Mouse (Mus musculus) left cerebral cortex, adult 11 months (tissue): Measurements from ENCODE around the gene Fam210b.
A peak's percentile ranks its signal among the peaks of the same experiment; 100 is the strongest.
"Not testable (repeated sequence)": the region's sequence is repeated elsewhere in the genome, so short reads cannot be mapped to it uniquely, and the experiment has no call there.

ENCODE experiments used
- DNase-seq: peaks from one replicate; pipeline ENCODE4 v3.0.0; 2022; ENCODE audit warnings: low spot score

The Fam210b gene

GRCm38 (mm10) chr2:172345258-172345738 is at the start of gene Fam210b:
Fam210b (plus strand) TSS chr2:172345565.
- DNase-seq, result peak; percentile 93

- DNase-seq, result no peak
Measured at GRCm38 (mm10) chr2:172298083-172298482, 47.3 kb upstream of the Fam210b start.

- DNase-seq, result no peak
Measured at GRCm38 (mm10) chr2:172298542-172298941, 46.8 kb upstream of the Fam210b start.

GRCm38 (mm10) chr2:172299126-172299921 is 46.0 kb upstream of the Fam210b start:
- DNase-seq, result no peak

- no peak for DNase-seq
Measured at GRCm38 (mm10) chr2:172302396-172302795, 43.0 kb upstream of the Fam210b start.

DNA sequence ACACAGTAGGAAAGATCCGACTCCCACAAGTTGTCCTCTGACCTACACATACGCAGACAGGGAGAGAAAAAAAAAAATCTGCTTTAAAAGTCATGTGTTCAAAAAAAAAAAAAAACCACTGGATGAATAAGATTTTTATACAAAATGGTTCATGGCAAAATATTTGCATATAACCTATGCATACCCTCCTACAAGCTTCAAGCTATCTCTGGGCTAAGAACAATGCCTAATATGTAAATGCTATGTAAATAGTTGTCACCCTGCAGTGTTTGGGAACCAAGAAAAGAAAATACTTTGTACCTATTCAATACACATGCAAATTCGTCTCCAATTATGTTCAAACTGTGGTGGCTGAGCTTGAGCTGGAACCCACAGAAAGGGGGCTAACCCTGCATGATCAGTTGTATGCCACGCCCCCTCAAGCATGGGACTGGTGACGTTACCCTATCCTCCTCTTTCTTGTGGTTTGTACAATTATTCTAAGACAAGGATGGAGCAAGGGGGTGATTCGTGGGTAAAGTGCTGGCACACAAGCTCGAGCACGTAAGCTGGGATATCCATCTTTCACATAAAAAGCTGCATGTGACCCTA is 41.2 kb upstream of the Fam210b start:
- no peak for DNase-seq

DNA sequence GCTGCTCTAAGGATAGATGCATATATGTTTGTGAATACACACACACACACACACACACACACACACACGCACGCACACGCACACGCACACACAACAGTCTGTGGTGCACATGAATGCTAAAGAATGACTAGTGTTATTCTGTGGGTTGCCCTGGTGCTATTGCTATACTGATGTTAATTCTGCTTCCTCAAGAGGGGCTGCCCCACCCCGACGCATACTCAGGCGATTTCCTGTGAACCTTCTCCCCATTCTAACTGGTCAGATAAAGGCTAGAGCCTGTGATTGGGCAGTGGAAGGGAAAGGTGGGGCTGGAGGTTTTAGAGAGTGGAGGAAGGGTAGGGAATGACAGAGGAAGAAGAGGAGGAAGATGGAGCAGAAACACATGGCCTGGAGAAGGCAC is 39.8 kb upstream of the Fam210b start:
- DNase-seq, result not testable (repeated sequence)

GRCm38 (mm10) chr2:172306544-172306943 is 38.8 kb upstream of the Fam210b start:
- no peak for DNase-seq

DNA sequence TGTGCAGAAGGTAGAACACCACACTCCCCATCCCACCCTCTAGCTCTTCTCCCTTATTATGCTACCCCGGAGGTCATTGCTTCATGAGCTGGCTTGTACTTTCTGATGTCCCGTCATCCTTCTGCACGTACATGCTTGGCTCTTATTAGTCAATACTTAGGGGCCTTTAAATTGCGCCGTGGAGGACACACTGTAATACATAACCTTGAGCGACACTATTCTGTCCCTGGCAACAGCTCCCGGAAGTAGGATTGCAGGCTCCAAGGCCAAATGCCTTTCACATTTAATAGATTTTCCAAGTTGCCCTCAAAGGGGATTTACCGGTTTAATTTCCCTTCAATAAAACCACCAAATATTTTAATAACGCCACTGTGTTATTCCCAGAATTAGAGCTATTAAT is 33.6 kb upstream of the Fam210b start:
- no peak for DNase-seq

DNA sequence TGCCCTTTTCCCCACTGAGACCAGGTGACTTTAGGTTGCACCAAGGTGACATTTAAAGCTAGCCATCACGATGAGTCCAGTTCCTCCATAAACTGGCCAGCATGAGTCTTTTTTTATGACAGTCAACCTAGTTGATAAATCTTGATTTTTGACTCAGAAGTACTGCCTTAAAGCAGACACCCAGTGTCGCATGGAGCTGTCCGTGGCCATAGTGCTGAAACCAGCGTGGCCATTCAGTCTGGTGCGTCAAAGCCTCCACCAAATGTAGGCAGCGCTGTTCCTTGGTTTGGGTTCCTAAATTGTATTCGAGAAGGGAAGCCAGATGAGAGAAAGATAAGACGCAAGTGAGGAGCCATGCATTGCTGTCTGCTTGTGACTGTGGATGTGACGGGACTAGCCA is 24.5 kb upstream of the Fam210b start:
- DNase-seq, result no peak

- DNase-seq, result no peak
Measured at GRCm38 (mm10) chr2:172328248-172328647, 17.1 kb upstream of the Fam210b start.

- DNase-seq, result peak; percentile 50
Measured at GRCm38 (mm10) chr2:172329179-172329578, 16.2 kb upstream of the Fam210b start.

- DNase-seq, result no peak
Measured at GRCm38 (mm10) chr2:172338206-172338942, 7.0 kb upstream of the Fam210b start.

- no peak for DNase-seq
Measured at GRCm38 (mm10) chr2:172340936-172341335, 4.4 kb upstream of the Fam210b start.

GRCm38 (mm10) chr2:172341606-172342005 is 3.8 kb upstream of the Fam210b start:
- DNase-seq, result no peak

- DNase-seq, result no peak
Measured at GRCm38 (mm10) chr2:172343751-172344150, 1.6 kb upstream of the Fam210b start.

DNA sequence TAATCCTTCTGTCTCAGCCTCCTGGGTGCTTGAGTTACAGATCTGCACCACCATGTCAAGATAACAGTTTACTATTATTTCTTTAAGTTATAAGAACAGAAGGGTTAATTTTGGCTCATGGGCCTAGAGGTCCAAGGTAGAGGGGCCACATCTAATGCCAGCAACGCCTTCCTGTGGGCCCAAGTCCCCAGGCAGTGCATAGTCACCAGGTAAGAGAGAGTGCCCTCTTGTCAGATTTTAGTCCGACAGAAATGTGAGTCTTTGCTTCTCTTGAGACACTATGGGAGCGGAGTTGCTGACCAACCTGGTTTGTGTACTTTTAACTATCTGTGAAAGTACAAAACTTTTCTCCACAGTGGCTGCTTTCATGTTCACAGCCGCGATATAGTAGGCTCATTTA is 696 bp upstream of the Fam210b start:
- no peak for DNase-seq

GRCm38 (mm10) chr2:172346034-172346929 is 917 bp downstream of the Fam210b start:
- no peak for DNase-seq

DNA sequence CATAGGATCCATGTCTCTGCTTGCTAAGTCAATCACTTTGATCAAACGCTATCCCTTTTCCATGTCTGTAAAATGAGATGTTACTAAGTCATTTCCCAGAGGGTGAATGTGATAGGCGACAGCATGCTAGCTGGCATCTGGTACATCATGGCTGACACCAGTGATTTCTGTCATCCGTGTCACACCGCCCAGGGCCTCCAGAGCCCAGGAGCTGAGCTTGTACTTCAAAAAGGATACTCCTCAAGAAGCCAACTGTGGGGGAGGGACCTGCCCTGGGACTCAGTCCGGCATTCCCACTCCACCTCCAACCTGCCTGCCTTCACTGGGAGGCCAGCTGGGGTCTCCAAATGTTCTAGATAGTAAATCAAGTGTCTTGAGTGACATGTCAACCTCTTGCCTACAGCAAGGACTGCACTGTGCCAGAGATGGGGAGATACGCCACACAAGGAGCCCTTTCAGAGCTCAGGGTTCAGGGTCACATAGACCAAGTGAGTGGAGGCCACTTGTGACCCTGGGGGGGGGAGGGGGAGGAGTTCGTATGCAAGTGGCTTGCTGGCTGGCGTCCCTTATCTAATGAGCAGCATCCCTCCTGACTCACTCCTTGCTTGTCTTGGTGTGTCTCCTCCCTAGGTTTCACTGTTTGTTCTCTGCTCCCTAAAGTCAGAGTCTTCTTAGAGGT is 1.7 kb downstream of the Fam210b start:
- no peak for DNase-seq

- DNase-seq, result no peak
Measured at GRCm38 (mm10) chr2:172348297-172348950, 3.1 kb downstream of the Fam210b start.

GRCm38 (mm10) chr2:172349776-172350175 is 4.4 kb downstream of the Fam210b start:
- DNase-seq, result no peak
